Mouse (Mus musculus) C2C12 (cell line): ENCODE measurements around the gene Mrps24. TPM values are rescaled to one million over a fixed set of nuclear protein-coding genes. Genes with fewer than 3 reads are reported as not detected.
A peak's percentile ranks its signal among the peaks of the same experiment; 100 is the strongest.

Experiments
- H3K27me3 ChIP-seq: one replicate; pipeline ENCODE4 v1.6.1; 2011; ENCODE audit not compliant: control insufficient read depth, insufficient read depth, insufficient read length
- H3K36me3 ChIP-seq: one replicate; pipeline ENCODE4 v1.6.1; 2011; ENCODE audit not compliant: control insufficient read depth, insufficient read depth
- H3K4me3 ChIP-seq: one replicate; pipeline ENCODE4 v1.5.1; 2011; ENCODE audit warnings: mild to moderate bottlenecking, control low read depth; ENCODE audit not compliant: poor library complexity, insufficient read depth, severe bottlenecking
- H3K79me2 ChIP-seq: one replicate; pipeline ENCODE4 v1.6.1; 2011; ENCODE audit not compliant: control insufficient read depth, insufficient read depth
- H3K79me3 ChIP-seq: one replicate; pipeline ENCODE4 v1.6.1; 2011; ENCODE audit warnings: low read depth, control low read depth
- H3ac ChIP-seq: one replicate; pipeline ENCODE3; 2011; ENCODE audit warnings: low read depth; ENCODE audit not compliant: control insufficient read depth, insufficient read length
- CEBPB ChIP-seq: IDR thresholded peaks from one replicate; pipeline ENCODE4 v1.6.1; 2011; ENCODE audit warnings: low read depth, mild to moderate bottlenecking, control low read depth, moderate library complexity
- CTCF ChIP-seq: IDR thresholded peaks from one replicate; pipeline ENCODE4 v1.5.1; 2011; ENCODE audit not compliant: control insufficient read depth, insufficient read depth, insufficient read length
- FOSL1 ChIP-seq: IDR thresholded peaks from one replicate; pipeline ENCODE4 v1.8.0; 2011; ENCODE audit warnings: mild to moderate bottlenecking, low read length; ENCODE audit not compliant: poor library complexity, insufficient read depth, severe bottlenecking
- MAX ChIP-seq: IDR thresholded peaks from one replicate; pipeline ENCODE4 v1.6.1; 2011; ENCODE audit warnings: mild to moderate bottlenecking, control low read depth
- MYOD1 ChIP-seq: IDR thresholded peaks from one replicate; pipeline ENCODE4 v1.6.1; 2011; ENCODE audit warnings: low read depth; ENCODE audit not compliant: control insufficient read depth, insufficient read length
- MYOG ChIP-seq: IDR thresholded peaks from one replicate; pipeline ENCODE4 v1.6.1; 2011; ENCODE audit not compliant: control insufficient read depth, insufficient read length; ENCODE audit errors: extremely low read depth
- USF1 ChIP-seq: IDR thresholded peaks from one replicate; pipeline ENCODE4 v1.6.1; 2011; ENCODE audit warnings: low read depth, mild to moderate bottlenecking, control low read depth, moderate library complexity
- polyA plus RNA-seq: library from polyadenylated mRNA; unstranded; fragments of >200 nt; fragmentation: generic; extraction: Trizol; gene quantifications from one replicate; pipeline ENCODE4 v1.2.1, GENCODE M21; 2012; ENCODE audit warnings: missing spikeins

The Mrps24 gene
- polyA plus RNA-seq, 1 experiment, result 150 TPM

GRCm38 (mm10) chr11:5742106-5742505, 26.6 kb upstream of the Mrps24 start:
- no peaks in the 10 kb centered on the region for H3K36me3 ChIP-seq
- TF ChIP-seq MAX (no peak), MYOD1 (no peak), FOSL1 (no peak), CEBPB (no peak), CTCF (no peak), USF1 (no peak), MYOG (no peak)
- H3K27me3 ChIP-seq, result no peaks in the 10 kb centered on the region
- no peak overlapping the region for H3ac ChIP-seq
- no peak overlapping the region for H3K4me3 ChIP-seq
- H3K79me2 ChIP-seq, result peaks cover 50% of the 10 kb centered on the region
- peaks cover 33% of the 10 kb centered on the region for H3K79me3 ChIP-seq

- Histone ChIP-seq H3K36me3 (no peaks in the 10 kb centered on the region), H3ac (peak overlapping the region; percentile 72), H3K79me3 (peaks cover 43% of the 10 kb centered on the region), H3K79me2 (peaks cover 60% of the 10 kb centered on the region), H3K27me3 (no peaks in the 10 kb centered on the region), H3K4me3 (peak overlapping the region; percentile 70)
- TF ChIP-seq USF1 (no peak), MAX (no peak), CTCF (no peak), MYOG (no peak), FOSL1 (no peak), MYOD1 (no peak), CEBPB (no peak)
Observed at GRCm38 (mm10) chr11:5740965-5741627, 25.6 kb upstream of the Mrps24 start.

GRCm38 (mm10) chr11:5740599-5740964, 25.1 kb upstream of the Mrps24 start:
- Histone ChIP-seq H3K79me2 (peaks cover 65% of the 10 kb centered on the region), H3K4me3 (peak overlapping the region; percentile 70), H3K27me3 (no peaks in the 10 kb centered on the region), H3ac (peak overlapping the region; percentile 72), H3K36me3 (no peaks in the 10 kb centered on the region), H3K79me3 (peaks cover 48% of the 10 kb centered on the region)
- TF ChIP-seq MYOD1 (no peak), FOSL1 (no peak), CTCF (no peak), USF1 (no peak), MYOG (no peak), CEBPB (no peak), MAX (no peak)

- TF ChIP-seq CEBPB (no peak), MAX (no peak), USF1 (no peak), CTCF (no peak), MYOG (no peak), MYOD1 (no peak), FOSL1 (no peak)
- no peaks in the 10 kb centered on the region for H3K36me3 ChIP-seq
- peaks cover 55% of the 10 kb centered on the region for H3K79me3 ChIP-seq
- H3K79me2 ChIP-seq, result peaks cover 72% of the 10 kb centered on the region
- no peaks in the 10 kb centered on the region for H3K27me3 ChIP-seq
- H3K4me3 ChIP-seq, result peak overlapping the region; percentile 70
- peak overlapping the region; percentile 41 for H3ac ChIP-seq
Observed at GRCm38 (mm10) chr11:5739846-5740245, 24.4 kb upstream of the Mrps24 start.

DNA sequence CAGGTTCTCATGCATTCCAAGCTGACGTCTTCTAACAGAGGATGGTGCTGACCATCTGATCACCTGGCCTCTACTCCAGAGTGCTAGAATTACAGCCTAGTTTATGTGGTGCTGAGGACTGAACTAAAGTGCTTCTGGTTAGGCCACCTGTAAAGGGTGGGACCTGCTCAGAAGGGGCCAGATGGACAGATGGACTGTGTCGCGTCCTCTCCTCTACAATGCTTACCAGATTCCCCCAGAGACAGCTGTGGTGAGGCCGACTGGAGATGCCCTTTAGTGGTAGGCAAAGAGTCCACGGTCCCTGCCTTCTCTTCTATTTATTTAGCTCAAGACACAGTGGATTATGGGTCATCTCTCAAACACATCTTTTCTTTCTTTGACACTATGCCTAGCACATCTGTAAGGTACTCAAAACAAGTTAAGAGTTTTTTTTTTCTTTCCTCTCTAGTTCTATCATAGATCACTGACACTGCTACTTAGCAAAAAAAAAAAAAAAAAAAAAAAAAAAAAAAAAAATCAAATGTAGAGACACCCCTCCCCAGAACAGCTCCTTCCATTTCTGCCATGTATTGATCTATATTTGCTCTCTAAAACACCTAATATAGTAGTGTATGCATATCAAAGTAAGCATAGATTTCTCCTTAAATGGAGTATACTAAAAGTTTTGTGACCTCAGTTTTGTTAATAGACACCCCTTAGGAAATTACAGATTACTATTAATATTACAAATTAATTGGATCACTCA, 23.6 kb upstream of the Mrps24 start:
- H3ac ChIP-seq, result no peak overlapping the region
- H3K27me3 ChIP-seq, result no peaks in the 10 kb centered on the region
- no peaks in the 10 kb centered on the region for H3K36me3 ChIP-seq
- TF ChIP-seq CEBPB (no peak), MYOD1 (no peak), CTCF (no peak), USF1 (no peak), FOSL1 (no peak)
- H3K79me3 ChIP-seq, result peaks cover 62% of the 10 kb centered on the region
- H3K4me3 ChIP-seq, result no peak overlapping the region
- peaks cover 80% of the 10 kb centered on the region for H3K79me2 ChIP-seq

DNA sequence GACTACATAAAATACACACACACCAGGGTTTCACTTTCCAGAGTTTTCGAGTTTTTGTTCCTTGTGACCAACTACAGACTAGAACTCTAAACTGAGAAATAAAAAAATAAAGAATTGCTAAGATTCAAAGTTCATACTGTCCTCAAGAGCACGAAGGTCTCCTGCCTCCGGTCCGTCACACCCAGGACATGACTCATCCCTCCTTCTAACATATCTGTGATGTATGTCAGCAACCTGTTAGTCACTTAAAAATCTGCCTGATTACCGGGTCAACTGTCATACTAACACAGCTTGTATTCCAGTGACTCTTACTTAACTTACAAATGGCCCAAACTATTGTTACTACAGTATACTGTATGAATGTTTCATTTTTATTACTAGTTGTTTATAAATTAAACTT, 21.7 kb upstream of the Mrps24 start:
- Histone ChIP-seq H3K79me3 (peaks cover 79% of the 10 kb centered on the region), H3ac (no peak overlapping the region)
- no peak for TF ChIP-seq CTCF
- TF ChIP-seq FOSL1, result peak; percentile 62

More for the DNA sequence above, 21.7 kb upstream of the Mrps24 start:
- Histone ChIP-seq H3K4me3 (no peak overlapping the region), H3K79me2 (peaks cover 99% of the 10 kb centered on the region), H3K27me3 (no peaks in the 10 kb centered on the region), H3K36me3 (peaks cover 12% of the 10 kb centered on the region)
